9 mouse cellular contexts compared by ENCODE assay signal in the genomic region with DNA sequence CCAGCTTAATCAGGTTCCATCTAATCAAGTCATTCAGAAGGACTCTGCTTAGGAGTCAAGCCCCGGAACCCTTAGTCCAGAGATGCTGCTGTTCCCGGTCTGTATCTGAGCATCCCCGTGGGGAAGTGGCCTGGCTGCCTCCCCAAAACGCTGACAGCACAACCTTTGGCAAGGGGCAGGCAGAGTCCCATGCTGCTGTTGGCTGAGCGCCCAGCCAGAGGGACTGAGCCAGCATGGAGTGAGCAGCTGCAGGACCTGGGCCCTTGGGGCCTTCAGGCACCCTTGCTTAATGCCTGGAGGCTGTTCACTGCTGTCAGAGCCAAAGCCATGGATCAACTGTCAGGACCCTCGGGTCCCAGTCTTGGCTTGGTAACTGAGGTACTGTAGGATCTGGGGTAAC. TPM values are rescaled to one million over a fixed set of nuclear protein-coding genes. Genes with fewer than 3 reads are reported as not detected.
DNase-seq lines count a peak whose midpoint lies in the region; ATAC-seq and TF ChIP-seq lines count a peak whose summit lies in the region.
"Had no signal": no experiment of that assay in that cellular context is flagged by ENCODE, and none has a peak within 500 bp of the region (broad histone marks: within the 10 kb centered on the region; RNA-seq: fewer than 3 reads in every experiment).

No protein-coding gene starts in this region.

- H3K4me3 ChIP-seq in midbrain, embryonic 13.5 days (replicated peaks), result no peak overlapping the region
- H3K4me3 ChIP-seq in midbrain, embryonic 11.5 days (ENCODE audit: low read depth, low read length), result no peak overlapping the region
- no peak overlapping the region for H3K4me3 ChIP-seq in lung, embryonic 14.5 days (ENCODE audit: low read depth, low read length)
- no peak overlapping the region for H3K4me3 ChIP-seq in stomach, embryonic 16.5 days (replicated peaks; ENCODE audit: low read length)
- H3K4me3 ChIP-seq: limb, embryonic 12.5 days had no signal

- no peak overlapping the region for H3K4me2 ChIP-seq in midbrain, embryonic 13.5 days (replicated peaks)
- no peak overlapping the region for H3K4me2 ChIP-seq in midbrain, embryonic 11.5 days
- no peak overlapping the region for H3K4me2 ChIP-seq in lung, embryonic 14.5 days
- H3K4me2 ChIP-seq in stomach, embryonic 16.5 days (ENCODE audit: low read depth, low read length), result no peak overlapping the region
- H3K4me2 ChIP-seq: limb, embryonic 12.5 days had no signal

- H3K27me3 ChIP-seq in midbrain, embryonic 13.5 days, result no peaks in the 10 kb centered on the region
- H3K27me3 ChIP-seq in midbrain, embryonic 11.5 days (ENCODE audit: control insufficient read depth, insufficient read depth, low read length), result no peaks in the 10 kb centered on the region
- no peaks in the 10 kb centered on the region for H3K27me3 ChIP-seq in lung, embryonic 14.5 days (ENCODE audit: insufficient read depth, low read length)
- no peaks in the 10 kb centered on the region for H3K27me3 ChIP-seq in stomach, embryonic 16.5 days (ENCODE audit: control insufficient read depth, insufficient read depth, low read length)
- H3K27me3 ChIP-seq: limb, embryonic 12.5 days had no signal

- no peak for DNase-seq in midbrain, embryonic 11.5 days (ENCODE audit: low spot score, missing footprints)
- DNase-seq in cerebellum, adult 18-20 months, result peak; percentile 77 to 80
- DNase-seq in gastrocnemius, postnatal 4 days (ENCODE audit: low spot score in 2 of 2), result peak; percentile 80 to 91
- peak; percentile 92 for DNase-seq in kidney, postnatal 14 days
- DNase-seq in lung, embryonic 14.5 days, result peak; percentile 93
- DNase-seq in embryo, embryonic 10 days (ENCODE audit: low spot score), result no peak

- H3K36me3 ChIP-seq in midbrain, embryonic 13.5 days, result no peaks in the 10 kb centered on the region
- H3K36me3 ChIP-seq in midbrain, embryonic 11.5 days (ENCODE audit: control insufficient read depth, insufficient read depth, low read length), result no peaks in the 10 kb centered on the region
- no peaks in the 10 kb centered on the region for H3K36me3 ChIP-seq in lung, embryonic 14.5 days (ENCODE audit: insufficient read depth)
- H3K36me3 ChIP-seq in stomach, embryonic 16.5 days (ENCODE audit: control insufficient read depth, insufficient read depth, low read length), result no peaks in the 10 kb centered on the region
- H3K36me3 ChIP-seq: limb, embryonic 12.5 days had no signal

- TF ChIP-seq CTCF in lung, embryonic 14.5 days (IDR thresholded peaks at IDR 0.05; ENCODE audit: low read depth), result no peak

- no peak overlapping the region for H3K9ac ChIP-seq in midbrain, embryonic 13.5 days (replicated peaks)
- no peak overlapping the region for H3K9ac ChIP-seq in midbrain, embryonic 11.5 days (ENCODE audit: low read length)
- no peak overlapping the region for H3K9ac ChIP-seq in lung, embryonic 14.5 days
- no peak overlapping the region for H3K9ac ChIP-seq in stomach, embryonic 16.5 days (ENCODE audit: low read length)
- H3K9ac ChIP-seq: limb, embryonic 12.5 days had no signal

- ATAC-seq in midbrain, embryonic 13.5 days, result 0 out of 2 replicates have a peak, but pooled peaks have one; percentile 24
- ATAC-seq in midbrain, embryonic 11.5 days (ENCODE audit: low FRiP score), result no peak
- peak; percentile 84 for ATAC-seq in lung, embryonic 14.5 days (ENCODE audit: insufficient read depth)
- peak; percentile 68; the same call in 1 of the 2 replicates for ATAC-seq in stomach, embryonic 16.5 days (ENCODE audit: insufficient read depth, low FRiP score)

- H3K27ac ChIP-seq in midbrain, embryonic 13.5 days, result no peak overlapping the region
- H3K27ac ChIP-seq in midbrain, embryonic 11.5 days (ENCODE audit: low read depth, low read length), result no peak overlapping the region
- no peak overlapping the region for H3K27ac ChIP-seq in lung, embryonic 14.5 days (ENCODE audit: low read depth)
- no peak overlapping the region for H3K27ac ChIP-seq in stomach, embryonic 16.5 days (ENCODE audit: low read length)
- H3K27ac ChIP-seq: limb, embryonic 12.5 days had no signal

- H3K9me3 ChIP-seq in midbrain, embryonic 13.5 days, result no peaks in the 10 kb centered on the region
- no peaks in the 10 kb centered on the region for H3K9me3 ChIP-seq in midbrain, embryonic 11.5 days (ENCODE audit: control insufficient read depth, low read length)
- no peaks in the 10 kb centered on the region for H3K9me3 ChIP-seq in lung, embryonic 14.5 days (ENCODE audit: low read depth, low read length)
- no peaks in the 10 kb centered on the region for H3K9me3 ChIP-seq in stomach, embryonic 16.5 days (replicated peaks; ENCODE audit: control insufficient read depth, low read length)
- H3K9me3 ChIP-seq: limb, embryonic 12.5 days had no signal

- 54% methylated on average over 6 of the region's 6 CpGs for WGBS in midbrain, embryonic 13.5 days
- 63% methylated on average over 6 of the region's 6 CpGs for WGBS in midbrain, embryonic 11.5 days
- 34% methylated on average over 6 of the region's 6 CpGs for WGBS in lung, embryonic 14.5 days
- 43% methylated on average over 6 of the region's 6 CpGs for WGBS in stomach, embryonic 16.5 days

- H3K4me1 ChIP-seq in midbrain, embryonic 13.5 days (replicated peaks), result peaks cover 11% of the 10 kb centered on the region; the same call in 1 of the 2 replicates
- no peaks in the 10 kb centered on the region for H3K4me1 ChIP-seq in midbrain, embryonic 11.5 days (ENCODE audit: control insufficient read depth, insufficient read depth, low read length)
- H3K4me1 ChIP-seq in lung, embryonic 14.5 days (ENCODE audit: insufficient read depth), result peaks cover 21% of the 10 kb centered on the region
- peaks cover 15% of the 10 kb centered on the region for H3K4me1 ChIP-seq in stomach, embryonic 16.5 days (ENCODE audit: control insufficient read depth, insufficient read depth, low read length)

RNA-seq across cellular contexts. Expression of a gene that starts 28.7 kb away (rescaled TPM):
- polyA plus RNA-seq in midbrain, embryonic 13.5 days (2015; fragmentation: Nextera tagmentation; extraction: Ambion mirVana), result 102 and 108 TPM in 2 replicates
- 131 and 141 TPM in 2 replicates for polyA plus RNA-seq in midbrain, embryonic 11.5 days (2014; fragmentation: Nextera tagmentation; extraction: Ambion mirVana)
- 10 to 100 TPM; 58.2 to 67.2 TPM for total RNA-seq in gastrocnemius, postnatal 4 days (2021)
- 138 and 148 TPM in 2 replicates for polyA plus RNA-seq in lung, embryonic 14.5 days (2014; fragmentation: Nextera tagmentation; extraction: Ambion mirVana)
- 199 and 207 TPM in 2 replicates for polyA plus RNA-seq in stomach, embryonic 16.5 days (2015; fragmentation: Nextera tagmentation; extraction: Ambion mirVana)

RNA-seq across cellular contexts. Expression of a gene that starts 37.6 kb away (rescaled TPM):
- 21.5 and 22.1 TPM in 2 replicates for polyA plus RNA-seq in midbrain, embryonic 13.5 days (2015; fragmentation: Nextera tagmentation; extraction: Ambion mirVana)
- polyA plus RNA-seq in midbrain, embryonic 11.5 days (2014; fragmentation: Nextera tagmentation; extraction: Ambion mirVana), result 8.7 and 9.3 TPM in 2 replicates
- 10 to 100 TPM; 16.0 to 18.0 TPM for total RNA-seq in gastrocnemius, postnatal 4 days (2021)
- 7.9 and 8.5 TPM in 2 replicates for polyA plus RNA-seq in lung, embryonic 14.5 days (2014; fragmentation: Nextera tagmentation; extraction: Ambion mirVana)
- polyA plus RNA-seq in stomach, embryonic 16.5 days (2015; fragmentation: Nextera tagmentation; extraction: Ambion mirVana), result 7.1 and 7.2 TPM in 2 replicates

RNA-seq across cellular contexts. Expression of a gene that starts 58.2 kb away (rescaled TPM):
- polyA plus RNA-seq in midbrain, embryonic 13.5 days (2015; fragmentation: Nextera tagmentation; extraction: Ambion mirVana), result 17.4 and 21.3 TPM in 2 replicates
- polyA plus RNA-seq in midbrain, embryonic 11.5 days (2014; fragmentation: Nextera tagmentation; extraction: Ambion mirVana), result 11.5 and 14.4 TPM in 2 replicates
- 1 to 10 TPM; 7.0 to 7.2 TPM for total RNA-seq in gastrocnemius, postnatal 4 days (2021)
- polyA plus RNA-seq in lung, embryonic 14.5 days (2014; fragmentation: Nextera tagmentation; extraction: Ambion mirVana), result 17.6 and 21.2 TPM in 2 replicates
- polyA plus RNA-seq in stomach, embryonic 16.5 days (2015; fragmentation: Nextera tagmentation; extraction: Ambion mirVana), result 14.3 and 15.0 TPM in 2 replicates

Comparison
In these comparisons a context has a peak if more than half of its experiments do, and no peak if none do; other contexts are left out.
1. DNase-seq: peak in cerebellum, adult 18-20 months (2 of 2), gastrocnemius, postnatal 4 days (2 of 2), kidney, postnatal 14 days (single experiment) and lung, embryonic 14.5 days (single experiment); none in midbrain, embryonic 11.5 days (single experiment) and embryo, embryonic 10 days (single experiment).